Mouse (Mus musculus): Measurements from ENCODE around the gene Cwc22. TPM values are rescaled to one million over a fixed set of nuclear protein-coding genes. Genes with fewer than 3 reads are reported as not detected.

Cwc22 gene
- polyA plus RNA-seq, 1 experiment from 2014 or later: 21.7 TPM

- 81% methylated on average over 2 of the region's 2 CpGs for WGBS
- ATAC-seq: no peak
Measured at GRCm38 (mm10) chr2:77973296-77973695, 27.1 kb upstream of the Cwc22 start.

GRCm38 (mm10) chr2:77972541-77972940 is 26.4 kb upstream of the Cwc22 start:
- 92% methylated on average over 2 of the region's 2 CpGs for WGBS
- H3K36me3 ChIP-seq (ENCODE audit: control insufficient read depth, insufficient read depth, low read length): no peaks in the 10 kb centered on the region
- H3K27me3 ChIP-seq (replicated peaks; ENCODE audit: control insufficient read depth, insufficient read depth, low read length): no peaks in the 10 kb centered on the region
- H3K4me2 ChIP-seq (ENCODE audit: low read length): no peak overlapping the region
- H3K4me1 ChIP-seq (ENCODE audit: control insufficient read depth, insufficient read depth, low read length): no peaks in the 10 kb centered on the region
- ATAC-seq: no peak
- H3K4me3 ChIP-seq (ENCODE audit: low read depth, low read length): no peak overlapping the region
- no peak for DNase-seq (ENCODE audit: low spot score)
- no peak overlapping the region for H3K27ac ChIP-seq (ENCODE audit: low read depth, low read length)
- no peak overlapping the region for H3K9ac ChIP-seq (ENCODE audit: low read length)
- no peaks in the 10 kb centered on the region for H3K9me3 ChIP-seq (replicated peaks; ENCODE audit: control insufficient read depth, low read length)

More at GRCm38 (mm10) chr2:77973296-77973695, 27.1 kb upstream of the Cwc22 start:
- no peak overlapping the region for H3K9ac ChIP-seq (ENCODE audit: low read length)
- H3K9me3 ChIP-seq (replicated peaks; ENCODE audit: control insufficient read depth, low read length): no peaks in the 10 kb centered on the region
- no peak for DNase-seq (ENCODE audit: low spot score)
- no peaks in the 10 kb centered on the region for H3K4me1 ChIP-seq (ENCODE audit: control insufficient read depth, insufficient read depth, low read length)
- no peaks in the 10 kb centered on the region for H3K36me3 ChIP-seq (ENCODE audit: control insufficient read depth, insufficient read depth, low read length)
- H3K4me2 ChIP-seq (ENCODE audit: low read length): no peak overlapping the region
- no peaks in the 10 kb centered on the region for H3K27me3 ChIP-seq (replicated peaks; ENCODE audit: control insufficient read depth, insufficient read depth, low read length)
- H3K4me3 ChIP-seq (ENCODE audit: low read depth, low read length): no peak overlapping the region
- no peak overlapping the region for H3K27ac ChIP-seq (ENCODE audit: low read depth, low read length)

- Histone ChIP-seq H3K4me2 (ENCODE audit: low read length) (no peak overlapping the region), H3K36me3 (ENCODE audit: control insufficient read depth, insufficient read depth, low read length) (no peaks in the 10 kb centered on the region), H3K27me3 (replicated peaks; ENCODE audit: control insufficient read depth, insufficient read depth, low read length) (no peaks in the 10 kb centered on the region), H3K9me3 (replicated peaks; ENCODE audit: control insufficient read depth, low read length) (no peaks in the 10 kb centered on the region), H3K9ac (ENCODE audit: low read length) (no peak overlapping the region), H3K27ac (ENCODE audit: low read depth, low read length) (no peak overlapping the region), H3K4me1 (ENCODE audit: control insufficient read depth, insufficient read depth, low read length) (no peaks in the 10 kb centered on the region), H3K4me3 (ENCODE audit: low read depth, low read length) (no peak overlapping the region)
- ATAC-seq (no peak), DNase-seq (ENCODE audit: low spot score) (no peak)
- 97% methylated on average over 1 of the region's 1 CpGs for WGBS
Measured at GRCm38 (mm10) chr2:77971871-77972270, 25.7 kb upstream of the Cwc22 start.

GRCm38 (mm10) chr2:77971361-77971760 is 25.2 kb upstream of the Cwc22 start:
- Histone ChIP-seq H3K36me3 (ENCODE audit: control insufficient read depth, insufficient read depth, low read length) (no peaks in the 10 kb centered on the region), H3K9me3 (replicated peaks; ENCODE audit: control insufficient read depth, low read length) (no peaks in the 10 kb centered on the region), H3K9ac (ENCODE audit: low read length) (no peak overlapping the region), H3K4me2 (ENCODE audit: low read length) (no peak overlapping the region), H3K27ac (ENCODE audit: low read depth, low read length) (no peak overlapping the region), H3K4me3 (ENCODE audit: low read depth, low read length) (no peak overlapping the region), H3K27me3 (replicated peaks; ENCODE audit: control insufficient read depth, insufficient read depth, low read length) (no peaks in the 10 kb centered on the region), H3K4me1 (ENCODE audit: control insufficient read depth, insufficient read depth, low read length) (no peaks in the 10 kb centered on the region)
- ATAC-seq (no peak), DNase-seq (ENCODE audit: low spot score) (no peak)
- whole genome bisulfite sequencing: 84% methylated on average over 2 of the region's 2 CpGs

- no peak overlapping the region for H3K9ac ChIP-seq (ENCODE audit: low read length)
- ATAC-seq (no peak), DNase-seq (ENCODE audit: low spot score) (no peak)
- WGBS: 86% methylated on average over 3 of the region's 3 CpGs
- H3K4me2 ChIP-seq (ENCODE audit: low read length): no peak overlapping the region
- no peaks in the 10 kb centered on the region for H3K4me1 ChIP-seq (ENCODE audit: control insufficient read depth, insufficient read depth, low read length)
- no peaks in the 10 kb centered on the region for H3K27me3 ChIP-seq (replicated peaks; ENCODE audit: control insufficient read depth, insufficient read depth, low read length)
- H3K4me3 ChIP-seq (ENCODE audit: low read depth, low read length): no peak overlapping the region
- no peaks in the 10 kb centered on the region for H3K36me3 ChIP-seq (ENCODE audit: control insufficient read depth, insufficient read depth, low read length)
- H3K27ac ChIP-seq (ENCODE audit: low read depth, low read length): no peak overlapping the region
- no peaks in the 10 kb centered on the region for H3K9me3 ChIP-seq (replicated peaks; ENCODE audit: control insufficient read depth, low read length)
Measured at GRCm38 (mm10) chr2:77970556-77970955, 24.4 kb upstream of the Cwc22 start.

- H3K36me3 ChIP-seq (ENCODE audit: control insufficient read depth, insufficient read depth, low read length): no peaks in the 10 kb centered on the region
- no peak for DNase-seq (ENCODE audit: low spot score)
- 97% methylated on average over 4 of the region's 4 CpGs for WGBS
Measured at GRCm38 (mm10) chr2:77969956-77970355, 23.8 kb upstream of the Cwc22 start.

GRCm38 (mm10) chr2:77962450-77963193 is 16.4 kb upstream of the Cwc22 start:
- Histone ChIP-seq H3K27me3 (replicated peaks; ENCODE audit: control insufficient read depth, insufficient read depth, low read length) (no peaks in the 10 kb centered on the region), H3K4me1 (ENCODE audit: control insufficient read depth, insufficient read depth, low read length) (no peaks in the 10 kb centered on the region), H3K27ac (ENCODE audit: low read depth, low read length) (no peak overlapping the region), H3K4me3 (ENCODE audit: low read depth, low read length) (no peak overlapping the region), H3K9ac (ENCODE audit: low read length) (no peak overlapping the region), H3K36me3 (ENCODE audit: control insufficient read depth, insufficient read depth, low read length) (no peaks in the 10 kb centered on the region), H3K9me3 (replicated peaks; ENCODE audit: control insufficient read depth, low read length) (no peaks in the 10 kb centered on the region), H3K4me2 (ENCODE audit: low read length) (no peak overlapping the region)
- 95% methylated on average over 3 of the region's 3 CpGs for WGBS
- no peak for DNase-seq (ENCODE audit: low spot score)
- no peak for ATAC-seq

More at GRCm38 (mm10) chr2:77969956-77970355, 23.8 kb upstream of the Cwc22 start:
- Histone ChIP-seq H3K4me3 (ENCODE audit: low read depth, low read length) (no peak overlapping the region), H3K4me1 (ENCODE audit: control insufficient read depth, insufficient read depth, low read length) (no peaks in the 10 kb centered on the region), H3K9ac (ENCODE audit: low read length) (no peak overlapping the region), H3K27ac (ENCODE audit: low read depth, low read length) (no peak overlapping the region), H3K27me3 (replicated peaks; ENCODE audit: control insufficient read depth, insufficient read depth, low read length) (no peaks in the 10 kb centered on the region), H3K4me2 (ENCODE audit: low read length) (no peak overlapping the region), H3K9me3 (replicated peaks; ENCODE audit: control insufficient read depth, low read length) (no peaks in the 10 kb centered on the region)
- no peak for ATAC-seq

- H3K9me3 ChIP-seq (replicated peaks; ENCODE audit: control insufficient read depth, low read length): no peaks in the 10 kb centered on the region
- no peaks in the 10 kb centered on the region for H3K27me3 ChIP-seq (replicated peaks; ENCODE audit: control insufficient read depth, insufficient read depth, low read length)
- H3K4me3 ChIP-seq (ENCODE audit: low read depth, low read length): no peak overlapping the region
- no peak overlapping the region for H3K4me2 ChIP-seq (ENCODE audit: low read length)
- no peaks in the 10 kb centered on the region for H3K4me1 ChIP-seq (ENCODE audit: control insufficient read depth, insufficient read depth, low read length)
- H3K27ac ChIP-seq (ENCODE audit: low read depth, low read length): no peak overlapping the region
- no peaks in the 10 kb centered on the region for H3K36me3 ChIP-seq (ENCODE audit: control insufficient read depth, insufficient read depth, low read length)
- no peak for ATAC-seq
- H3K9ac ChIP-seq (ENCODE audit: low read length): no peak overlapping the region
- 68% methylated on average over 1 of the region's 1 CpGs for WGBS
- no peak for DNase-seq (ENCODE audit: low spot score)
Measured at GRCm38 (mm10) chr2:77961256-77961655, 15.1 kb upstream of the Cwc22 start.

GRCm38 (mm10) chr2:77960711-77961110 is 14.5 kb upstream of the Cwc22 start:
- Histone ChIP-seq H3K4me3 (ENCODE audit: low read depth, low read length) (no peak overlapping the region), H3K9me3 (replicated peaks; ENCODE audit: control insufficient read depth, low read length) (no peaks in the 10 kb centered on the region), H3K27ac (ENCODE audit: low read depth, low read length) (no peak overlapping the region), H3K36me3 (ENCODE audit: control insufficient read depth, insufficient read depth, low read length) (no peaks in the 10 kb centered on the region), H3K4me2 (ENCODE audit: low read length) (no peak overlapping the region), H3K4me1 (ENCODE audit: control insufficient read depth, insufficient read depth, low read length) (no peaks in the 10 kb centered on the region), H3K9ac (ENCODE audit: low read length) (no peak overlapping the region), H3K27me3 (replicated peaks; ENCODE audit: control insufficient read depth, insufficient read depth, low read length) (no peaks in the 10 kb centered on the region)
- ATAC-seq (no peak), DNase-seq (ENCODE audit: low spot score) (no peak)
- 87% methylated on average over 3 of the region's 3 CpGs for WGBS

All from forebrain, embryonic 14.5 days (tissue).